Mouse (Mus musculus) limb, embryonic 15.5 days (tissue): ENCODE measurements around the gene Pld4. TPM values are rescaled to one million over a fixed set of nuclear protein-coding genes. Genes with fewer than 3 reads are reported as not detected.
A peak's percentile ranks its signal among the peaks of the same experiment; 100 is the strongest.

Experiments
- ATAC-seq: fragments of 200-750 bp; cut with Nextera tagmentation; 2 replicates; pipeline ENCODE4 v1.8.0; 2017; ENCODE audit warnings: low read depth, moderate TSS enrichment; ENCODE audit not compliant: insufficient number of reproducible peaks, low FRiP score, low TSS enrichment
- H3K27ac ChIP-seq: fragments of 300-500 bp; sonication (generic); 2 replicates; pipeline ENCODE4 v1.5.1; 2015; ENCODE audit warnings: moderate library complexity, mild to moderate bottlenecking, inconsistent platforms
- H3K27me3 ChIP-seq: fragments of 300-500 bp; sonication (generic); 2 replicates; pipeline ENCODE4 v1.6.1; 2015; ENCODE audit warnings: inconsistent platforms
- H3K36me3 ChIP-seq: fragments of 300-500 bp; sonication (generic); 2 replicates; pipeline ENCODE4 v1.6.1; 2015; ENCODE audit warnings: inconsistent platforms
- H3K4me1 ChIP-seq: fragments of 300-500 bp; sonication (generic); 2 replicates; pipeline ENCODE4 v1.6.1; 2015; ENCODE audit warnings: inconsistent platforms
- H3K4me2 ChIP-seq: fragments of 300-500 bp; sonication (generic); 2 replicates; pipeline ENCODE4 v1.6.1; 2015; ENCODE audit warnings: mild to moderate bottlenecking, inconsistent platforms
- H3K4me3 ChIP-seq: fragments of 300-500 bp; sonication (generic); 2 replicates; pipeline ENCODE4 v1.5.1; 2015; ENCODE audit warnings: mild to moderate bottlenecking, inconsistent platforms
- H3K9ac ChIP-seq: fragments of 300-500 bp; sonication (generic); 2 replicates; pipeline ENCODE4 v1.6.1; 2015; ENCODE audit warnings: inconsistent platforms
- H3K9me3 ChIP-seq: fragments of 300-500 bp; sonication (generic); 2 replicates; pipeline ENCODE4 v1.6.1; 2016; ENCODE audit warnings: inconsistent platforms
- WGBS: fragments of 180-500 bp; shearing (Covaris S2); methylation state at CpG from one replicate; pipeline ENCODE4 v1.1.7; 2015; 5-methylcytosine and 5-hydroxymethylcytosine counted together
- polyA plus RNA-seq: library from polyadenylated mRNA; unstranded; fragments of >200 nt; fragmentation: Nextera tagmentation; extraction: Ambion mirVana; gene quantifications from 2 replicates; pipeline ENCODE4 v1.2.1, GENCODE M21; 2015

Pld4 gene
- polyA plus RNA-seq, 1 experiment from 2014 or later: 13.1 TPM

GRCm38 (mm10) chr12:112797672-112798331 is 37.3 kb downstream of the Pld4 start:
- 42% methylated on average over 15 of the region's 15 CpGs for WGBS
- Histone ChIP-seq H3K4me3 (no peak overlapping the region), H3K4me2 (peak overlapping the region; percentile 5), H3K4me1 (peaks cover 98% of the 10 kb centered on the region), H3K27ac (peak overlapping the region; percentile 73), H3K27me3 (peaks cover 20% of the 10 kb centered on the region), H3K9ac (peak overlapping the region; percentile 23; the same call in 1 of the 2 replicates), H3K36me3 (no peaks in the 10 kb centered on the region), H3K9me3 (no peaks in the 10 kb centered on the region)
- no peak for ATAC-seq

- Histone ChIP-seq H3K27ac (peak overlapping the region; percentile 73), H3K4me1 (peaks cover 93% of the 10 kb centered on the region), H3K36me3 (no peaks in the 10 kb centered on the region), H3K9me3 (no peaks in the 10 kb centered on the region), H3K4me2 (peak overlapping the region; percentile 5), H3K4me3 (no peak overlapping the region), H3K9ac (peak overlapping the region; percentile 23; the same call in 1 of the 2 replicates), H3K27me3 (peaks cover 20% of the 10 kb centered on the region)
- 6% methylated on average over 5 of the region's 5 CpGs for WGBS
- no peak for ATAC-seq
Measured at GRCm38 (mm10) chr12:112798332-112798681, 37.9 kb downstream of the Pld4 start.

GRCm38 (mm10) chr12:112798716-112799115 is 38.3 kb downstream of the Pld4 start:
- Histone ChIP-seq H3K27me3 (peaks cover 20% of the 10 kb centered on the region), H3K9me3 (no peaks in the 10 kb centered on the region), H3K9ac (no peak overlapping the region; the same call in 1 of the 2 replicates), H3K4me1 (peaks cover 90% of the 10 kb centered on the region), H3K4me2 (no peak overlapping the region), H3K36me3 (no peaks in the 10 kb centered on the region), H3K4me3 (no peak overlapping the region), H3K27ac (peak overlapping the region; percentile 73)
- ATAC-seq: no peak
- WGBS: 66% methylated on average over 5 of the region's 5 CpGs

GRCm38 (mm10) chr12:112799237-112799970 is 38.9 kb downstream of the Pld4 start:
- Histone ChIP-seq H3K27ac (peak overlapping the region; percentile 73; the same call in 1 of the 2 replicates), H3K4me3 (no peak overlapping the region), H3K36me3 (no peaks in the 10 kb centered on the region), H3K4me2 (no peak overlapping the region), H3K9ac (no peak overlapping the region), H3K27me3 (peaks cover 20% of the 10 kb centered on the region), H3K4me1 (peaks cover 90% of the 10 kb centered on the region), H3K9me3 (no peaks in the 10 kb centered on the region)
- WGBS: 80% methylated on average over 10 of the region's 10 CpGs
- no peak for ATAC-seq

GRCm38 (mm10) chr12:112800476-112800875 is 40.0 kb downstream of the Pld4 start:
- no peak for ATAC-seq
- Histone ChIP-seq H3K4me3 (no peak overlapping the region), H3K36me3 (no peaks in the 10 kb centered on the region), H3K4me2 (no peak overlapping the region), H3K9ac (no peak overlapping the region), H3K27me3 (peaks cover 20% of the 10 kb centered on the region), H3K9me3 (no peaks in the 10 kb centered on the region), H3K27ac (no peak overlapping the region), H3K4me1 (peaks cover 79% of the 10 kb centered on the region)
- WGBS: 9% methylated on average over 4 of the region's 4 CpGs

GRCm38 (mm10) chr12:112801864-112802846 is 41.7 kb downstream of the Pld4 start, which contains the start of gene Ahnak2:
Gene Ahnak2, minus strand, starts transcription at chr12:112802657.
- Histone ChIP-seq H3K4me3 (peak within 1 kb of the TSS; percentile 44), H3K27ac (no peak within 1 kb of the TSS), H3K4me1 (peaks cover 62% of the 10 kb centered on the region), H3K36me3 (no peaks in the 10 kb centered on the region), H3K4me2 (peak within 1 kb of the TSS; percentile 99), H3K9me3 (no peaks in the 10 kb centered on the region), H3K9ac (peak within 1 kb of the TSS; percentile 39), H3K27me3 (peaks cover 20% of the 10 kb centered on the region)
- WGBS: 5% methylated on average over 64 of the region's 69 CpGs
- ATAC-seq: no peak; the same call in 1 of the 2 replicates

- 27% methylated on average over 3 of the region's 3 CpGs for WGBS
- Histone ChIP-seq H3K4me1 (peaks cover 55% of the 10 kb centered on the region), H3K4me3 (no peak overlapping the region), H3K27ac (no peak overlapping the region), H3K9me3 (no peaks in the 10 kb centered on the region), H3K4me2 (peak overlapping the region; percentile 99; the same call in 1 of the 2 replicates), H3K36me3 (no peaks in the 10 kb centered on the region), H3K27me3 (peaks cover 20% of the 10 kb centered on the region), H3K9ac (no peak overlapping the region)
- no peak for ATAC-seq
Measured at GRCm38 (mm10) chr12:112802917-112803316, 42.5 kb downstream of the Pld4 start.

GRCm38 (mm10) chr12:112804046-112804445 is 43.6 kb downstream of the Pld4 start:
- no peak overlapping the region for H3K9ac ChIP-seq
- H3K36me3 ChIP-seq: no peaks in the 10 kb centered on the region
- 39% methylated on average over 13 of the region's 13 CpGs for WGBS
- H3K4me2 ChIP-seq: no peak overlapping the region
- no peak overlapping the region for H3K4me3 ChIP-seq
- no peak for ATAC-seq
- H3K27me3 ChIP-seq: peaks cover 20% of the 10 kb centered on the region
- no peaks in the 10 kb centered on the region for H3K9me3 ChIP-seq
- H3K4me1 ChIP-seq: peaks cover 52% of the 10 kb centered on the region
- no peak overlapping the region for H3K27ac ChIP-seq

GRCm38 (mm10) chr12:112806044-112806443 is 45.6 kb downstream of the Pld4 start:
- no peak for ATAC-seq
- Histone ChIP-seq H3K4me3 (no peak overlapping the region), H3K9ac (no peak overlapping the region), H3K27me3 (peaks cover 10% of the 10 kb centered on the region), H3K27ac (no peak overlapping the region), H3K4me2 (no peak overlapping the region), H3K9me3 (no peaks in the 10 kb centered on the region), H3K4me1 (peaks cover 44% of the 10 kb centered on the region), H3K36me3 (no peaks in the 10 kb centered on the region)
- 75% methylated on average over 6 of the region's 6 CpGs for WGBS

GRCm38 (mm10) chr12:112807796-112808195 is 47.3 kb downstream of the Pld4 start:
- no peak for ATAC-seq
- WGBS: 83% methylated on average over 4 of the region's 4 CpGs
- no peak overlapping the region for H3K9ac ChIP-seq

GRCm38 (mm10) chr12:112808212-112808586 is 47.7 kb downstream of the Pld4 start:
- H3K4me3 ChIP-seq: peak overlapping the region; percentile 73
- peaks cover 29% of the 10 kb centered on the region for H3K4me1 ChIP-seq
- 0 out of 2 replicates have a peak overlapping the region, but pooled peaks have one; percentile 26 for H3K9ac ChIP-seq
- peak overlapping the region; percentile 98 for H3K4me2 ChIP-seq
- peak; percentile 3; the same call in 1 of the 2 replicates for ATAC-seq
- WGBS: 68% methylated on average over 5 of the region's 5 CpGs
- peaks cover 8% of the 10 kb centered on the region; the same call in 1 of the 2 replicates for H3K36me3 ChIP-seq
- no peaks in the 10 kb centered on the region for H3K9me3 ChIP-seq
- H3K27me3 ChIP-seq: no peaks in the 10 kb centered on the region; the same call in 1 of the 2 replicates
- peak overlapping the region; percentile 55 for H3K27ac ChIP-seq

More at GRCm38 (mm10) chr12:112807796-112808195, 47.3 kb downstream of the Pld4 start:
- Histone ChIP-seq H3K36me3 (peaks cover 8% of the 10 kb centered on the region; the same call in 1 of the 2 replicates), H3K27ac (peak overlapping the region; percentile 55; the same call in 1 of the 2 replicates), H3K4me3 (no peak overlapping the region), H3K27me3 (no peaks in the 10 kb centered on the region; the same call in 1 of the 2 replicates), H3K4me2 (no peak overlapping the region), H3K4me1 (peaks cover 29% of the 10 kb centered on the region), H3K9me3 (no peaks in the 10 kb centered on the region)
